Mouse (Mus musculus): Measurements from ENCODE around the gene Zmiz1. TPM values are rescaled to one million over a fixed set of nuclear protein-coding genes. Genes with fewer than 3 reads are reported as not detected.

Zmiz1 gene
- polyA plus RNA-seq, 1 experiment from 2014 or later = 57.4 TPM

DNA sequence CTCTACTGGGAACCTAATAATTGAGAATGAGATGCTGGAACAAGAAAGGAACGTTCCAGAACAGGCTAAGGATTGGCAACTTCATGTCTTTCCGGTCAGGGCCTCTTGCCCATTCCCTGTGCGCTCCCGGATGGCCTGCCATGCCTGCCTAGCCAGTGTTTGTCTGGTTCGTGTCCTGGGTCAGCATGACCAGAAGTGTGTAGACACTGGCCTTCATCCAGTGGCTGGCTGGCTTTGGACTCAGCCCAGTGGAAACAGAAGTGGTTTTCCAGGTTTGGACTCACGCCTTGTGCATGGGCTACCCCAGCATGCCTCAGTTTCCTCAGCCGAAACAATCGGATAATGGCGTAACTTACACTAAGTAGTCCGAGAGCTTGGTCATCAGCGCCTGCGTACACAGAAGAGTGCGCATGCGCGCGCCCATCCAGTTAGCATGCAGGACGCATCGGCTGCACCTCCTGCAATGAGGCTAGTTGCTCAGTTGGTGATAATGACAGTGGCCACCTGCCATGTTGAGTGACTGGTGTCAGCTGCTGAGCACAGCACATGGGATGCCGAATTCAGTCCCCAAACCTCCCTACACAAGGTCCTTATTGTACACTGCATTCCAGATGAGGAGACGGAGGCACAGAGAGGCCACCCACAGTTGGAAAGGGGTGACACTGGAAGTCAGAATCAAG, 50.6 kb downstream of the Zmiz1 start:
- H3K27me3 ChIP-seq (ENCODE audit: control insufficient read depth, insufficient read depth, low read length) = no peaks in the 10 kb centered on the region
- WGBS = 88% methylated on average over 20 of the region's 20 CpGs
- H3K4me2 ChIP-seq (ENCODE audit: low read depth) = no peak overlapping the region
- no peak overlapping the region for H3K27ac ChIP-seq (ENCODE audit: low read depth, low read length)
- H3K4me3 ChIP-seq (ENCODE audit: low read depth, low read length) = no peak overlapping the region
- no peak for DNase-seq (ENCODE audit: low spot score)
- no peak overlapping the region for H3K9ac ChIP-seq (ENCODE audit: low read length)
- H3K36me3 ChIP-seq (ENCODE audit: control insufficient read depth, insufficient read depth, low read length) = peaks cover 5% of the 10 kb centered on the region; the same call in 1 of the 2 replicates
- no peak for ATAC-seq (ENCODE audit: insufficient read depth, low FRiP score, low TSS enrichment)
- peaks cover 38% of the 10 kb centered on the region for H3K4me1 ChIP-seq (ENCODE audit: control insufficient read depth, insufficient read depth, low read length)
- H3K9me3 ChIP-seq (ENCODE audit: control insufficient read depth, low read length) = no peaks in the 10 kb centered on the region

DNA sequence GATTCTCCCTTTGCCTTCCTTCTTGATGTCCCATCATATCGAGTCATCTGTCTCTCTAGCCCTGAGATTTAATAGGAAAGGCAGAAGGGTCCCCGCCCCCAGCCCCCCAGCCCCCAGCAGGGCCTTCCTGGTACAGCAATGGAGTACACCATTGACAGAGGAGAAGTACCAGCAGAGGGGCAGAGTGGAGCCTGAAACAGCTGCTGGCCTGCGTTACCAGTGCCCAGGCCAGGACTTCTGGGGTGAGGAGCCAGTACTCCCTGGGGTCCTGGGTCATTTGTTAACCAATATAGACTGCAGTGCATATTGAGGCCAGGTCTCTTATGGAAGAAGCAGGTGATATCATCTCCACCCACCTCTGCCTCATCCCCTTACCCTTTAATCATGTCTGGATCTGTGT, 51.4 kb downstream of the Zmiz1 start:
- Histone ChIP-seq H3K4me3 (ENCODE audit: low read depth, low read length) (no peak overlapping the region), H3K27me3 (ENCODE audit: control insufficient read depth, insufficient read depth, low read length) (no peaks in the 10 kb centered on the region), H3K4me1 (ENCODE audit: control insufficient read depth, insufficient read depth, low read length) (peaks cover 38% of the 10 kb centered on the region), H3K9ac (ENCODE audit: low read length) (no peak overlapping the region), H3K36me3 (ENCODE audit: control insufficient read depth, insufficient read depth, low read length) (peaks cover 2% of the 10 kb centered on the region; the same call in 1 of the 2 replicates), H3K27ac (ENCODE audit: low read depth, low read length) (no peak overlapping the region), H3K9me3 (ENCODE audit: control insufficient read depth, low read length) (no peaks in the 10 kb centered on the region), H3K4me2 (ENCODE audit: low read depth) (no peak overlapping the region)
- ATAC-seq (ENCODE audit: insufficient read depth, low FRiP score, low TSS enrichment) = no peak
- WGBS = 79% methylated on average over 3 of the region's 3 CpGs
- DNase-seq (ENCODE audit: low spot score) = no peak

GRCm38 (mm10) chr14:25510987-25511386, 52.0 kb downstream of the Zmiz1 start:
- DNase-seq (ENCODE audit: low spot score) = no peak
- 0 out of 2 replicates have a peak overlapping the region, but pooled peaks have one; percentile 53 for H3K27ac ChIP-seq (ENCODE audit: low read depth, low read length)
- H3K4me3 ChIP-seq (ENCODE audit: low read depth, low read length) = no peak overlapping the region
- H3K9me3 ChIP-seq (ENCODE audit: control insufficient read depth, low read length) = no peaks in the 10 kb centered on the region
- H3K4me2 ChIP-seq (ENCODE audit: low read depth) = no peak overlapping the region
- peaks cover 40% of the 10 kb centered on the region for H3K4me1 ChIP-seq (ENCODE audit: control insufficient read depth, insufficient read depth, low read length)
- peak overlapping the region; percentile 18; the same call in 1 of the 2 replicates for H3K9ac ChIP-seq (ENCODE audit: low read length)
- ATAC-seq (ENCODE audit: insufficient read depth, low FRiP score, low TSS enrichment) = no peak
- WGBS = 53% methylated on average over 7 of the region's 7 CpGs
- H3K36me3 ChIP-seq (ENCODE audit: control insufficient read depth, insufficient read depth, low read length) = peaks cover 2% of the 10 kb centered on the region; the same call in 1 of the 2 replicates
- H3K27me3 ChIP-seq (ENCODE audit: control insufficient read depth, insufficient read depth, low read length) = no peaks in the 10 kb centered on the region

DNA sequence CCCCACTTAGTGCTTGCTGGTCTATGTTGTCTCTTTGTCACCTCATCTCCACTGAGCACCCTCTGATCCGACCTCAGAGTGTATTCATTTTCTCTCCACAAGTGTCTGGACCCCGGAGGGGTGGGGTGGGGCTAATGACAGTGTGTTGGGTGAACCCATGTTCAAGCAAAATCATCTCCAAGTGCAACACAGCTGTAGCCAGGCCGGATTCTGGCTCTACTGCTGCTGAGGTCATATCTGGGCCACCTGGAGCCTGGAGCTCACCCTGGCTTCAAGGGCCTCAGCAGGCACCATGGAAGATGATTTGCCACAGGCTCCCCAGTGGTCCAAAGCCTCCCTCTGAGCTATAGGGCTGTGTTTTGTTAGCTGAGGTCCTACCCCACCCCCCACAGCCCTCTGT, 52.6 kb downstream of the Zmiz1 start:
- 48% methylated on average over 3 of the region's 3 CpGs for WGBS
- H3K27ac ChIP-seq (ENCODE audit: low read depth, low read length) = peak overlapping the region; percentile 65; the same call in 1 of the 2 replicates

GRCm38 (mm10) chr14:25511967-25512366, 53.0 kb downstream of the Zmiz1 start:
- Histone ChIP-seq H3K9me3 (ENCODE audit: control insufficient read depth, low read length) (no peaks in the 10 kb centered on the region), H3K27ac (ENCODE audit: low read depth, low read length) (peak overlapping the region; percentile 65), H3K36me3 (ENCODE audit: control insufficient read depth, insufficient read depth, low read length) (no peaks in the 10 kb centered on the region), H3K9ac (ENCODE audit: low read length) (0 out of 2 replicates have a peak overlapping the region, but pooled peaks have one; percentile 1), H3K27me3 (ENCODE audit: control insufficient read depth, insufficient read depth, low read length) (no peaks in the 10 kb centered on the region), H3K4me2 (ENCODE audit: low read depth) (no peak overlapping the region), H3K4me3 (ENCODE audit: low read depth, low read length) (no peak overlapping the region), H3K4me1 (ENCODE audit: control insufficient read depth, insufficient read depth, low read length) (peaks cover 40% of the 10 kb centered on the region)
- DNase-seq (ENCODE audit: low spot score) = no peak
- WGBS = 20% methylated on average over 5 of the region's 5 CpGs
- no peak for ATAC-seq (ENCODE audit: insufficient read depth, low FRiP score, low TSS enrichment)

More for the DNA sequence above, 52.6 kb downstream of the Zmiz1 start:
- H3K36me3 ChIP-seq (ENCODE audit: control insufficient read depth, insufficient read depth, low read length) = no peaks in the 10 kb centered on the region; the same call in 1 of the 2 replicates
- DNase-seq (ENCODE audit: low spot score) = no peak
- ATAC-seq (ENCODE audit: insufficient read depth, low FRiP score, low TSS enrichment) = no peak
- no peak overlapping the region for H3K4me3 ChIP-seq (ENCODE audit: low read depth, low read length)
- peaks cover 40% of the 10 kb centered on the region for H3K4me1 ChIP-seq (ENCODE audit: control insufficient read depth, insufficient read depth, low read length)
- no peak overlapping the region for H3K4me2 ChIP-seq (ENCODE audit: low read depth)
- no peaks in the 10 kb centered on the region for H3K27me3 ChIP-seq (ENCODE audit: control insufficient read depth, insufficient read depth, low read length)
- no peak overlapping the region for H3K9ac ChIP-seq (ENCODE audit: low read length)
- no peaks in the 10 kb centered on the region for H3K9me3 ChIP-seq (ENCODE audit: control insufficient read depth, low read length)

GRCm38 (mm10) chr14:25512803-25513202, 53.8 kb downstream of the Zmiz1 start:
- Histone ChIP-seq H3K4me1 (ENCODE audit: control insufficient read depth, insufficient read depth, low read length) (peaks cover 43% of the 10 kb centered on the region), H3K27me3 (ENCODE audit: control insufficient read depth, insufficient read depth, low read length) (no peaks in the 10 kb centered on the region), H3K4me2 (ENCODE audit: low read depth) (no peak overlapping the region), H3K4me3 (ENCODE audit: low read depth, low read length) (no peak overlapping the region), H3K27ac (ENCODE audit: low read depth, low read length) (peak overlapping the region; percentile 62), H3K36me3 (ENCODE audit: control insufficient read depth, insufficient read depth, low read length) (no peaks in the 10 kb centered on the region), H3K9ac (ENCODE audit: low read length) (no peak overlapping the region), H3K9me3 (ENCODE audit: control insufficient read depth, low read length) (no peaks in the 10 kb centered on the region)
- DNase-seq (ENCODE audit: low spot score) (no peak), ATAC-seq (ENCODE audit: insufficient read depth, low FRiP score, low TSS enrichment) (no peak)
- WGBS = 26% methylated on average over 6 of the region's 6 CpGs

GRCm38 (mm10) chr14:25513496-25513895, 54.5 kb downstream of the Zmiz1 start:
- 75% methylated on average over 8 of the region's 8 CpGs for WGBS
- no peak for ATAC-seq (ENCODE audit: insufficient read depth, low FRiP score, low TSS enrichment)
- Histone ChIP-seq H3K9me3 (ENCODE audit: control insufficient read depth, low read length) (no peaks in the 10 kb centered on the region), H3K27ac (ENCODE audit: low read depth, low read length) (0 out of 2 replicates have a peak overlapping the region, but pooled peaks have one; percentile 1), H3K36me3 (ENCODE audit: control insufficient read depth, insufficient read depth, low read length) (no peaks in the 10 kb centered on the region), H3K4me3 (ENCODE audit: low read depth, low read length) (no peak overlapping the region), H3K27me3 (ENCODE audit: control insufficient read depth, insufficient read depth, low read length) (no peaks in the 10 kb centered on the region), H3K9ac (ENCODE audit: low read length) (no peak overlapping the region), H3K4me1 (ENCODE audit: control insufficient read depth, insufficient read depth, low read length) (peaks cover 43% of the 10 kb centered on the region), H3K4me2 (ENCODE audit: low read depth) (no peak overlapping the region)
- DNase-seq (ENCODE audit: low spot score) = no peak

DNA sequence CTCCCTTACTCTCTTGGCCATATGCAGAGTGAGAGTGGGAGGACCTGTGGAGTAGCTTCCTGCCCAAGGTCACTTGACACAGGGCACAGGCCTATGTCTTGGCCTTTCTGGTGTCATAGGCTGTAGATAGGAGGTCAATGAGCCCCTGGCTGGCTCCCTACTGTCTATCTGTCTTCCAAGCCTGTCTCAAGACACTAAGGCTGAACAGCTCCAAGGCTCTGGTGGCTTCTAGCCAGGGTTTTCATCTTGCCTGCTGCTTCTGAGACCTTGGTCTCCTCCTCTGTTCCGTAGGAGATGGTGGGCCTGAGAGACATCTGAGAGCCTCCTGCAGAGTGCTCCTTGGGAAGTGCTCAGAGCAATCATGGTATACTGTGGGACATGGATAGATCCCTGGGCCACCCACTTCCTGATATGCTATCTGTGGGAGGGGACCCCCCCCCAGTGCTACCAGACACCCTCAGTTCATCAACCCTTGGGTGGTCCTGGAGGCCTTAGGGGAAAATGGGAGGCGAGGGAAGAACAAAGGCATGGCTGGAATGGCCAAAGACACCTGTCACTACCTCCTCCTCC, 56.0 kb downstream of the Zmiz1 start:
- no peak overlapping the region for H3K4me2 ChIP-seq (ENCODE audit: low read depth)
- H3K9ac ChIP-seq (ENCODE audit: low read length) = no peak overlapping the region
- no peaks in the 10 kb centered on the region for H3K9me3 ChIP-seq (ENCODE audit: control insufficient read depth, low read length)
- no peak for ATAC-seq (ENCODE audit: insufficient read depth, low FRiP score, low TSS enrichment)
- H3K4me3 ChIP-seq (ENCODE audit: low read depth, low read length) = no peak overlapping the region
- no peaks in the 10 kb centered on the region for H3K27me3 ChIP-seq (ENCODE audit: control insufficient read depth, insufficient read depth, low read length)
- 90% methylated on average over 2 of the region's 2 CpGs for WGBS
- no peak for DNase-seq (ENCODE audit: low spot score)
- no peaks in the 10 kb centered on the region for H3K36me3 ChIP-seq (ENCODE audit: control insufficient read depth, insufficient read depth, low read length)
- H3K27ac ChIP-seq (ENCODE audit: low read depth, low read length) = no peak overlapping the region
- peaks cover 44% of the 10 kb centered on the region for H3K4me1 ChIP-seq (ENCODE audit: control insufficient read depth, insufficient read depth, low read length)

DNA sequence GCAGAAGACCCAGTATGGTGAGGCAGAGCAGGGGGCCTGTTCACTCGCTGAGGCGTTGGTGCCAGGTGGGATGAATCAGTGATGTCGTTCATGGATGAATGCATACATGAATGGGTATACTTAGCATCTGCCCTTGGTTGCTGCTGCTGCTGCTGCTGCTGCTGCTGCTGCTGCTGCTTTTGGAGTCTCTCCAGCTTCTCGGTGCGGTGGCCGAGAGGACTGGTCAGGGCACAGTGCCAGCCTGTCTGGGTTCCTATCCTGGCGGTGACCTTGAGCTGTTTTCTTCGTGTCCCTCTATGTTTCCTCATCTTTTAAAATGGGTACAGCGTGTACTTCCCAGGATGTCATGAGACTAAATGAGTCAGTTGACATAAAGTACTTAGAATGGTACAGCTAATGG, 56.9 kb downstream of the Zmiz1 start:
- Histone ChIP-seq H3K4me2 (ENCODE audit: low read depth) (no peak overlapping the region), H3K36me3 (ENCODE audit: control insufficient read depth, insufficient read depth, low read length) (no peaks in the 10 kb centered on the region), H3K4me1 (ENCODE audit: control insufficient read depth, insufficient read depth, low read length) (peaks cover 42% of the 10 kb centered on the region), H3K4me3 (ENCODE audit: low read depth, low read length) (no peak overlapping the region), H3K27ac (ENCODE audit: low read depth, low read length) (no peak overlapping the region), H3K27me3 (ENCODE audit: control insufficient read depth, insufficient read depth, low read length) (no peaks in the 10 kb centered on the region), H3K9me3 (ENCODE audit: control insufficient read depth, low read length) (no peaks in the 10 kb centered on the region), H3K9ac (ENCODE audit: low read length) (no peak overlapping the region)
- WGBS = 88% methylated on average over 9 of the region's 9 CpGs
- DNase-seq (ENCODE audit: low spot score) (no peak), ATAC-seq (ENCODE audit: insufficient read depth, low FRiP score, low TSS enrichment) (no peak)

Measured in neural tube, embryonic 11.5 days (tissue).